Mouse (Mus musculus) MEL (cell line): ENCODE results near the gene Rbfox2. TPM values are rescaled to one million over a fixed set of nuclear protein-coding genes. Genes with fewer than 3 reads are reported as not detected.

Source experiments
- DNase-seq: peaks from one replicate; pipeline ENCODE4 v3.0.0; 2011; ENCODE audit warnings: low read depth, low spot score
- H3K27ac ChIP-seq: 2 replicates; pipeline ENCODE4 v1.5.1; 2012; ENCODE audit warnings: low read depth, mild to moderate bottlenecking, control low read depth, low read length, moderate library complexity; ENCODE audit not compliant: control insufficient read depth
- H3K27me3 ChIP-seq, 2 experiments: fragments of 150-350 bp in 1 of 2; sonication (generic) in 1 of 2; 2 replicates each; pipeline ENCODE4 v1.6.1; 2012; ENCODE audit warnings: low read length in 2 of 2, mild to moderate bottlenecking in 2 of 2, improper control_type of control experiment in 1 of 2, moderate library complexity in 1 of 2; ENCODE audit not compliant: insufficient read depth in 2 of 2, control insufficient read depth in 1 of 2
- H3K36me3 ChIP-seq, 2 experiments: 2 replicates each; pipeline ENCODE4 v1.6.1; 2012 to 2014; ENCODE audit warnings: low read length in 2 of 2, improper control_type of control experiment in 1 of 2, inconsistent platforms in 1 of 2, mild to moderate bottlenecking in 1 of 2; ENCODE audit not compliant: insufficient read depth in 2 of 2, control insufficient read depth in 1 of 2
- H3K4me1 ChIP-seq, 2 experiments: fragments of 150-350 bp in 1 of 2; sonication (generic) in 1 of 2; 2 replicates each; pipeline ENCODE4 v1.6.1; 2012; ENCODE audit warnings: low read length in 2 of 2, improper control_type of control experiment in 1 of 2, mild to moderate bottlenecking in 1 of 2; ENCODE audit not compliant: insufficient read depth in 2 of 2, control insufficient read depth in 1 of 2
- H3K4me3 ChIP-seq, 2 experiments: fragments of 150-350 bp in 1 of 2; sonication (generic) in 1 of 2; 2 replicates each; pipeline ENCODE4 v1.5.1; 2012; ENCODE audit warnings: low read depth in 2 of 2, low read length in 2 of 2, mild to moderate bottlenecking in 2 of 2, moderate library complexity in 2 of 2, control low read depth in 1 of 2, improper control_type of control experiment in 1 of 2; ENCODE audit not compliant: control insufficient read depth in 1 of 2, insufficient read depth in 1 of 2
- H3K79me2 ChIP-seq: 2 replicates; pipeline ENCODE4 v1.6.1; 2012; ENCODE audit warnings: mild to moderate bottlenecking, low read length, moderate library complexity; ENCODE audit not compliant: control insufficient read depth, poor library complexity, insufficient read depth
- H3K9ac ChIP-seq: 2 replicates; pipeline ENCODE4 v1.6.1; 2012; ENCODE audit warnings: low read depth, mild to moderate bottlenecking, control low read depth, low read length, moderate library complexity; ENCODE audit not compliant: control insufficient read depth, poor library complexity, severe bottlenecking
- H3K9me3 ChIP-seq: fragments of 150-350 bp; sonication (generic); replicated peaks from 2 replicates; pipeline ENCODE4 v1.6.1; 2012; ENCODE audit warnings: mild to moderate bottlenecking, low read length, improper control_type of control experiment, moderate library complexity; ENCODE audit not compliant: insufficient read depth
- ELF1 ChIP-seq: IDR thresholded peaks from 2 replicates; pipeline ENCODE4 v1.6.1; 2014; ENCODE audit warnings: low read depth, mild to moderate bottlenecking, inconsistent platforms, low read length, improper control_type of control experiment, moderate library complexity
- ETS1 ChIP-seq: IDR thresholded peaks from 2 replicates; pipeline ENCODE4 v1.6.1; 2012; ENCODE audit warnings: low read depth, mild to moderate bottlenecking, inconsistent platforms, low read length, improper control_type of control experiment, moderate library complexity
- GATA1 ChIP-seq: IDR thresholded peaks from 2 replicates; pipeline ENCODE4 v1.6.1; 2011; ENCODE audit warnings: low read depth, low read length, improper control_type of control experiment
- HCFC1 ChIP-seq: IDR thresholded peaks from 2 replicates; pipeline ENCODE4 v1.6.1; 2012; ENCODE audit warnings: low read depth, mild to moderate bottlenecking, inconsistent platforms, low read length, improper control_type of control experiment, moderate library complexity
- MAFK ChIP-seq: IDR thresholded peaks from 2 replicates; pipeline ENCODE4 v1.6.1; 2011; ENCODE audit warnings: low read depth, mild to moderate bottlenecking, low read length, improper control_type of control experiment, borderline replicate concordance
- MAX ChIP-seq: IDR thresholded peaks from 2 replicates; pipeline ENCODE4 v1.6.1; 2011; ENCODE audit warnings: low read length, improper control_type of control experiment
- MAZ ChIP-seq: IDR thresholded peaks from 2 replicates; pipeline ENCODE4 v1.6.1; 2012; ENCODE audit warnings: low read depth, mild to moderate bottlenecking, inconsistent platforms, low read length, improper control_type of control experiment
- MEF2A ChIP-seq: IDR thresholded peaks from 2 replicates; pipeline ENCODE4 v1.6.1; 2014; ENCODE audit warnings: low read depth, mild to moderate bottlenecking, inconsistent platforms, low read length, improper control_type of control experiment; ENCODE audit not compliant: poor library complexity, insufficient replicate concordance, severe bottlenecking; ENCODE audit errors: extremely low read depth
- MYB ChIP-seq: IDR thresholded peaks from 2 replicates; pipeline ENCODE4 v1.6.1; 2011; ENCODE audit warnings: mild to moderate bottlenecking, low read depth, low read length, improper control_type of control experiment
- MYC ChIP-seq: IDR thresholded peaks from 2 replicates; pipeline ENCODE4 v1.6.1; 2011; ENCODE audit warnings: low read depth, mild to moderate bottlenecking, low read length, improper control_type of control experiment, moderate library complexity
- POLR2AphosphoS2 ChIP-seq: IDR thresholded peaks from 2 replicates; pipeline ENCODE4 v1.6.1; 2011; ENCODE audit warnings: low read length, improper control_type of control experiment
- RCOR1 ChIP-seq: IDR thresholded peaks from 2 replicates; pipeline ENCODE4 v1.6.1; 2012; ENCODE audit warnings: low read depth, mild to moderate bottlenecking, inconsistent platforms, low read length, improper control_type of control experiment
- SMC3 ChIP-seq: IDR thresholded peaks from 2 replicates; pipeline ENCODE4 v1.6.1; 2011; ENCODE audit warnings: low read depth, low read length, improper control_type of control experiment
- TAL1 ChIP-seq: IDR thresholded peaks from 2 replicates; pipeline ENCODE4 v1.6.1; 2012; ENCODE audit warnings: mild to moderate bottlenecking, inconsistent platforms, low read length, moderate library complexity, mixed read lengths
- ZKSCAN1 ChIP-seq: IDR thresholded peaks from 2 replicates; pipeline ENCODE4 v1.6.1; 2012; ENCODE audit warnings: low read depth, mild to moderate bottlenecking, inconsistent platforms, low read length, improper control_type of control experiment, moderate library complexity
- ZMIZ1 ChIP-seq: IDR thresholded peaks from 2 replicates; pipeline ENCODE4 v1.6.1; 2012; ENCODE audit warnings: low read depth, mild to moderate bottlenecking, inconsistent platforms, low read length, improper control_type of control experiment, moderate library complexity
- polyA plus RNA-seq, 2 experiments: library from polyadenylated mRNA; stranded (reverse) in 1 of 2; unstranded in 1 of 2; fragments of >175 nt in 1 of 2; fragments of >200 nt in 1 of 2; gene quantifications; 2 replicates each; pipeline versions ENCODE4 v1.2.1 to v1.2.4; 2012; ENCODE audit warnings: low replicate concordance in 2 of 2, low read depth in 1 of 2; ENCODE audit not compliant: insufficient read length in 2 of 2, insufficient read depth in 1 of 2, missing spikeins in 1 of 2
- total RNA-seq: library from RNA; depleted of rRNA; stranded (reverse); fragments of 300-350 nt; gene quantifications from 2 replicates; pipeline ENCODE4 v1.2.3, GENCODE M21; 2012

Rbfox2 gene
- total and polyA plus RNA-seq, 3 experiments, result 3.4 to 6.0 TPM; not detected in 1

GRCm38 (mm10) chr15:77254636-77255035 is 52.2 kb downstream of the Rbfox2 start:
- Histone ChIP-seq H3K27ac (no peak overlapping the region), H3K9ac (no peak overlapping the region), H3K4me1 (no peaks in the 10 kb centered on the region), H3K79me2 (no peaks in the 10 kb centered on the region), H3K4me3 (no peak overlapping the region), H3K9me3 (no peaks in the 10 kb centered on the region), H3K36me3 (no peaks in the 10 kb centered on the region), H3K27me3 (no peaks in the 10 kb centered on the region)
- no peak for DNase-seq
- TF ChIP-seq ZKSCAN1 (no peak), POLR2AphosphoS2 (no peak), ZMIZ1 (no peak), MYC (no peak), MAZ (no peak), RCOR1 (no peak), HCFC1 (no peak), MEF2A (no peak), ELF1 (no peak), SMC3 (no peak), TAL1 (no peak)

GRCm38 (mm10) chr15:77254128-77254527 is 52.7 kb downstream of the Rbfox2 start:
- no peak overlapping the region for H3K9ac ChIP-seq
- TF ChIP-seq MAFK (no peak), ETS1 (no peak), GATA1 (no peak), SMC3 (no peak), MYB (no peak), MAZ (no peak), MAX (no peak)
- TF ChIP-seq, all 39 proteins: peak for 0
- H3K4me3 ChIP-seq, result no peak overlapping the region
- no peaks in the 10 kb centered on the region for H3K4me1 ChIP-seq
- no peaks in the 10 kb centered on the region for H3K36me3 ChIP-seq
- no peaks in the 10 kb centered on the region for H3K27me3 ChIP-seq
- no peaks in the 10 kb centered on the region for H3K79me2 ChIP-seq
- H3K9me3 ChIP-seq, result no peaks in the 10 kb centered on the region
- no peak for DNase-seq
- H3K27ac ChIP-seq, result no peak overlapping the region
